Mouse (Mus musculus) left cerebral cortex, adult 18-20 months (tissue): ENCODE measurements around the gene Dlx5. TPM values are rescaled to one million over a fixed set of nuclear protein-coding genes. Genes with fewer than 3 reads are reported as not detected.

ENCODE experiments used
- total RNA-seq, 2 experiments: library from RNA; stranded (reverse); gene quantifications; 2 replicates each; pipeline ENCODE4 v1.2.3; 2021

Dlx5 gene
- total RNA-seq, 2 experiments from 2014 or later: 8.5 to 8.9 TPM

Other genes with a start within 250 kb of the Dlx5 start
- 10 to 100 TPM; 12.7 to 12.8 TPM for gene Dlx6, start 18.8 kb downstream of the Dlx5 start, total RNA-seq
- 1 to 10 TPM; 6.1 to 6.7 TPM for gene Sdhaf3, start 73.9 kb upstream of the Dlx5 start, total RNA-seq